Mouse (Mus musculus): ENCODE measurements around the gene 4921536K21Rik.

The 4921536K21Rik gene

GRCm38 (mm10) chr11:3851872-3852271, 43.0 kb downstream of the 4921536K21Rik start:
- POLR2A ChIA-PET: no interaction called here
- CTCF ChIA-PET: no interaction called here

DNA sequence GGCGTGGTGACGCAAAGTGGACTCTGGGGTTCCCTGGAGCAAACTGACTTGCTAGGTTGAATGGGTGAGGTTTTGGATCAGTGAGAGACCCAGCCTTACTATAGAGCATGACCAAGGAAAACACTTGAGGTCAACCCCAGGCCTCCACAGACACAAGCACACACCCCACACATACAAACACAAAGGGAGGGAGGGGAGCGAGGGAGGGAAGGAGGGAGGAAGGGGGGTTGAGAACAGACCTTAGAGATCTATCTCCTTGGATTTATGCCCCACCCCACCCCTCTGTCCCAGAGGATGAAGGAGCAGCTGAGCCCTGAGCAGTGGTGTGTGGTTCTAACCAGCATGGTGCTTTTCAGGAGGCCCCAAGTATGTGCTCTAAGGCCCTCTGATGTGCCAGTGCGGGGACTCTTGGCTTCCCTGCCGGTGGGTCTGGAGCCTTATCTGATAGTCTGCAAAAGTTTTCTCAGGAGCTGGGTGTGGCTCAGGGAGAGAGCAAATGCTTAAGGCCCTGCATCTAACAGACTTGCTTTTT, 44.1 kb downstream of the 4921536K21Rik start:
- POLR2A ChIA-PET: interaction anchor here in 1 of 4 experiments (0.6 kb wide), 1 partner anchor 860 kb away, joined by 3 read pairs; no protein-coding TSS in a partner anchor
- CTCF ChIA-PET: no interaction called here

- CTCF ChIA-PET: interaction anchor here in 1 of 4 experiments (0.7 kb wide), 1 partner anchor 18 kb away, joined by 3 read pairs; no protein-coding TSS in a partner anchor
- POLR2A ChIA-PET: interaction anchor here in 2 of 4 experiments (1.1 to 1.9 kb wide), 5 partner anchors 9 to 63 kb away, joined by 3 to 6 read pairs (median 3); partner anchors contain the start of gene Slc35e4 (in 1 of the 2)
Observed at GRCm38 (mm10) chr11:3850315-3850614, 44.6 kb downstream of the 4921536K21Rik start.

GRCm38 (mm10) chr11:3849469-3850314, 45.2 kb downstream of the 4921536K21Rik start:
- ChIA-PET POLR2A (interaction anchor here in 3 of 4 experiments (0.5 to 1.9 kb wide), 9 partner anchors 8 to 517 kb away, joined by 3 to 11 read pairs (median 3); partner anchors contain the start of genes Morc2a (in 1 of the 3), Osbp2 (in 1 of the 3) and Slc35e4 (in 1 of the 3)), CTCF (interaction anchor here (0.7 to 1.2 kb wide), 6 partner anchors 14 to 72 kb away, joined by 3 to 7 read pairs (median 4); partner anchors contain the start of gene Slc35e4 (in 1 of the 4))

DNA sequence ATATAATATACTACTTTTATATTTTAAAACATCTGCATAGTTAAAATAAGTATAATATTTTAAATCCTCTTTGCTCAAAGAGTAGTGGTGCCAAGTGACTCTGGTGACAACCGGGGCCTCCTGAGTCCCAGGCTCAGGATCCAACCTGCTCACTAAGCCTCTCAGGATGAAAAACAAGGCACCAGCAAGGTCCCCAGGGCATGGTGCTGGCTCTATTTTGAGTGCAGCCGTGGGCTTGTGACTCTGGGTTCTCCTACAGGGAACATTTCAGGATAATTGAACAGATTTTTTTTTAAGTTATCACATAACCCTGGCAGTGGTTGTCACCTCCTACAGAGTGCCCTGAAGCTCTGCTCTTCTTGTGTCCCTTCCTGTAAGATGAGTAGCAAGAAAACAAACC, 48.5 kb downstream of the 4921536K21Rik start:
- CTCF ChIA-PET: interaction anchor here in 2 of 4 experiments (0.5 to 1.2 kb wide), 2 partner anchors 9 to 12 kb away, joined by 3 to 5 read pairs; no protein-coding TSS in a partner anchor
- POLR2A ChIA-PET: interaction anchor here in 1 of 4 experiments (1.5 kb wide), 1 partner anchor 18 kb away, joined by 3 read pairs; the partner anchor contains the start of gene Osbp2

GRCm38 (mm10) chr11:3843943-3844734, 50.8 kb downstream of the 4921536K21Rik start:
- ChIA-PET CTCF (interaction anchor here in 3 of 4 experiments (0.6 to 1.3 kb wide), 3 partner anchors 9 to 12 kb away, joined by 3 to 4 read pairs (median 3); no protein-coding TSS in a partner anchor), POLR2A (interaction anchor here in 2 of 4 experiments (0.8 to 1.1 kb wide), 2 partner anchors 91 to 196 kb away, joined by 3 to 4 read pairs; partner anchors contain the start of gene Morc2a (in 1 of the 2))
